Comparison of ENCODE assay signal across 33 mouse cellular contexts in the genomic region with DNA sequence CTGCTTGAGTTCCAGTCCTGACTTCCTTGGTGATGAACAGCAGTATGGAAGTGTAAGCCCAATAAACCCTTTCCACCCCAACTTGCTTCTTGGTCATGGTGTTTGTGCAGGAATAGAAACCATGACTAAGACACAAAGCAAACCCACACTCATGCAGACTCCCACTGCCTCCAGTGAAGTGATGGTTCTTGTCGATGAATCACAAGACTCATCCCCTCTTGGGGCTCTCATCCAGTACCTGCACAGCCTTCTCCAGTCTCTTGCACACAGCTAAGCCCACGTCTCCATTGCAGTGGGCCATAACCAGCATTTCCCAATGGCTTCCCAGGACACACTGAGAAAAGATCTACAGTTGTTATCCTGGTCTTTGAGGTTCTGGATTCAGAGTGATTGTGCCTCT.
"Had no signal": no experiment of that assay in that cellular context is flagged by ENCODE, and none has a peak within 500 bp of the region (broad histone marks: within the 10 kb centered on the region; RNA-seq: fewer than 3 reads in every experiment).

No protein-coding gene starts in this region.

- H3K4me3 ChIP-seq: heart, embryonic 12.5 days; heart, embryonic 13.5 days; heart, embryonic 15.5 days; hindbrain, embryonic 10.5 days; hindbrain, embryonic 12.5 days; hindbrain, embryonic 13.5 days; hindbrain, embryonic 15.5 days; intestine, embryonic 15.5 days; kidney, embryonic 15.5 days; layer of hippocampus, adult 2 months had no signal

- H3K27ac ChIP-seq: heart, embryonic 13.5 days; heart, embryonic 15.5 days; hindbrain, embryonic 10.5 days; hindbrain, embryonic 12.5 days; hindbrain, embryonic 13.5 days; hindbrain, embryonic 14.5 days; hindbrain, embryonic 15.5 days; hindbrain, postnatal 0 days; intestine, embryonic 15.5 days; kidney, embryonic 15.5 days; kidney, postnatal 0 days; layer of hippocampus, adult 2 months had no signal

- ATAC-seq: hindbrain, embryonic 16.5 days; hindbrain, postnatal 0 days; inflammation-experienced regulatory T-cells, adult 6 months; intestine, embryonic 15.5 days; intestine, embryonic 16.5 days; intestine, postnatal 0 days had no signal

- DNase-seq: heart, postnatal 10 days; heart, postnatal 14 days; heart, postnatal 36 days; heart, postnatal 4 days; kidney, adult 11 months; kidney, adult 18-20 months; kidney, adult 2 months; kidney, adult 8-10 months; kidney, adult 9 months; kidney, postnatal 10 days; kidney, postnatal 14 days; kidney, postnatal 25 days; kidney, postnatal 36 days; kidney, postnatal 4 days; layer of hippocampus, adult 9-11 months; layer of hippocampus, postnatal 36 days had no signal
